Mouse (Mus musculus) effector memory CD4-positive, alpha-beta T cell, adult 5 months (primary cell): ENCODE results near the gene Wdsub1. TPM values are rescaled to one million over a fixed set of nuclear protein-coding genes. Genes with fewer than 3 reads are reported as not detected.

Experiments used
- polyA plus RNA-seq: library from polyadenylated mRNA; unstranded; fragments of 100-300 nt; shearing (Covaris generic); gene quantifications from one replicate; pipeline ENCODE4 v1.2.1, GENCODE M21; 2017

The Wdsub1 gene
- polyA plus RNA-seq: 10.0 TPM

DNA sequence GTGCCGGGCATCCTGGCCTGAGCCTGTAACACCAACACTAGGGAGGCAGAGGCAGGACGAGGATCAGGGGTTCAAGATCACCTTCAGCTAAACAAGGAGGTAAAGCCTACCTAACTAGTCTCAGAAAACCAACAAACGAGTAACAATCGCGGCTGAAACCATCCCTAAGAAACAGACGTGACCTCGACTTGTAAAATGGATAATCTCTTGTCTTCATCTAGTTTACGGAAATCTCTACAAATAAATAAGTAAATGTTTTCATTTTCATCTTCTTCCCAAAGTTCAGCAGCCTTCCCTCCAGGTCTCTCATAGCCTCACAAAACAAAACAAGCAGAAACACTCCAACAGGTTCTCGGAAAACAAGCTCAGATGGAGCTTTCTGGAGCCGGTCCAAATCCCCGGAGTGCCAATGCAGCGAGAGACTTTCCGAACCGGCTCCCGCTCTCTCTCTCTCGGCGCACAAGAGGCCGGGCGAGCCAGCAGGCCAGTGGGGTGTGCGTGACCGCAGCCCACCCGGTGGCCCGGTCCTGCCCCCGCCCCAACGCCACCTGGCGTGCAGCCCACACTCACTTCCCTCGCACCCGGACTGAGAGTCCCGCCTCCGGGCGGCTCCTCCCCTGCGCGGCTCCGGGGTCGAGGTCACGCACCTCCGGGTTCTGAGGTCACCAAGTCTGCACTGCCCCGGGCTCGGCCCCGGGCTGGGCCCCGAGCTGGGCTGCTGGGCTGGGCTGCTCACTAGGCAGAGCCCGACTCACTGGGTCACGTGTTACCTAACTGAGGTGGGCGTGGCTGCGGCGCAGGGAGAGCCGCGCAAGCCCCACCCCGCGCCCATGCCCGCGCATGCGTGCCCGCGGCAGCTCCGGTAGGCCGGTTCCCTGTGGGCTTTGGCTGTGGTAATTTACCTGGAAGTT lies at the start of gene Wdsub1:
TSS of gene Wdsub1 (minus strand) at position 761 of the 911 bp plus-strand sequence.

